Mouse (Mus musculus) layer of hippocampus, adult 9-11 months (tissue): ENCODE data around the gene Chrm4.

Experiments used
- DNase-seq: peaks from one replicate; pipeline ENCODE4 v3.0.0; 2022

Chrm4 gene

GRCm38 (mm10) chr2:91922586-91923414, 4.2 kb upstream of the Chrm4 start:
- DNase-seq = no peak

- peak; percentile 63 for DNase-seq
Measured at GRCm38 (mm10) chr2:91923415-91924337, 3.4 kb upstream of the Chrm4 start.

- DNase-seq = peak; percentile 8
Measured at GRCm38 (mm10) chr2:91924726-91925125, 2.3 kb upstream of the Chrm4 start.

- peak; percentile 66 for DNase-seq
Measured at GRCm38 (mm10) chr2:91925442-91925841, 1.6 kb upstream of the Chrm4 start.

- DNase-seq = peak; percentile 79
Measured at GRCm38 (mm10) chr2:91927826-91928533, 931 bp downstream of the Chrm4 start.

GRCm38 (mm10) chr2:91928534-91929350, 1.7 kb downstream of the Chrm4 start:
- no peak for DNase-seq

GRCm38 (mm10) chr2:91929455-91929854, 2.4 kb downstream of the Chrm4 start:
- DNase-seq = no peak

GRCm38 (mm10) chr2:91929936-91930335, 2.9 kb downstream of the Chrm4 start:
- no peak for DNase-seq

GRCm38 (mm10) chr2:91930761-91931291, 3.8 kb downstream of the Chrm4 start:
- DNase-seq = no peak

- DNase-seq = no peak
Measured at GRCm38 (mm10) chr2:91931328-91932159, 4.5 kb downstream of the Chrm4 start.

- no peak for DNase-seq
Measured at GRCm38 (mm10) chr2:91932160-91932711, 5.2 kb downstream of the Chrm4 start, which contains the start of gene Mdk. Gene Mdk (minus strand): TSS chr2:91932297.

GRCm38 (mm10) chr2:91932737-91933350, 5.8 kb downstream of the Chrm4 start:
- DNase-seq = no peak

- no peak for DNase-seq
Measured at GRCm38 (mm10) chr2:91933471-91933870, 6.4 kb downstream of the Chrm4 start.

GRCm38 (mm10) chr2:91934016-91934415, 7.0 kb downstream of the Chrm4 start:
- no peak for DNase-seq

GRCm38 (mm10) chr2:91934826-91935525, 7.9 kb downstream of the Chrm4 start:
- no peak for DNase-seq

- no peak for DNase-seq
Measured at GRCm38 (mm10) chr2:91936154-91936553, 9.1 kb downstream of the Chrm4 start.

GRCm38 (mm10) chr2:91939303-91939935, 12.4 kb downstream of the Chrm4 start:
- DNase-seq = no peak

GRCm38 (mm10) chr2:91942356-91942755, 15.3 kb downstream of the Chrm4 start:
- DNase-seq = no peak
